Mouse (Mus musculus) liver, embryonic 14.5 days (tissue): ENCODE results near the gene Eipr1. TPM values are rescaled to one million over a fixed set of nuclear protein-coding genes. Genes with fewer than 3 reads are reported as not detected.

ENCODE experiments used
- ATAC-seq: fragments of 200-750 bp; cut with Nextera tagmentation; 2 replicates; pipeline ENCODE4 v1.8.0; 2017; ENCODE audit warnings: moderate number of reproducible peaks, mild to moderate bottlenecking, moderate library complexity; ENCODE audit not compliant: insufficient read depth
- DNase-seq, 3 experiments: peaks; one replicate each; pipeline ENCODE4 v3.0.0-alpha.2; 2012 to 2013; ENCODE audit warnings: low read depth in 3 of 3, low spot score in 3 of 3
- H3K27ac ChIP-seq: fragments of 300-500 bp; sonication (generic); 2 replicates; pipeline ENCODE4 v1.5.1; 2014; ENCODE audit warnings: moderate library complexity, mild to moderate bottlenecking, control low read depth, inconsistent platforms
- H3K27me3 ChIP-seq: fragments of 300-500 bp; sonication (generic); 2 replicates; pipeline ENCODE4 v1.6.1; 2014; ENCODE audit warnings: mild to moderate bottlenecking, low read length, moderate library complexity; ENCODE audit not compliant: control insufficient read depth, insufficient read depth
- H3K36me3 ChIP-seq: fragments of 300-500 bp; sonication (generic); replicated peaks from 2 replicates; pipeline ENCODE4 v1.6.1; 2014; ENCODE audit warnings: low read depth; ENCODE audit not compliant: control insufficient read depth, insufficient read depth
- H3K4me1 ChIP-seq, 2 experiments: fragments of 200-500 bp in 1 of 2; fragments of 300-500 bp in 1 of 2; sonication (generic) in 1 of 2; replicated peaks; 2 replicates each; pipeline ENCODE4 v1.6.1; 2012 to 2014; ENCODE audit warnings: antibody characterized with exemption in 1 of 2, inconsistent platforms in 1 of 2, low read length in 1 of 2; ENCODE audit not compliant: control insufficient read depth in 2 of 2, insufficient read depth in 2 of 2
- H3K4me2 ChIP-seq: fragments of 300-500 bp; sonication (generic); 2 replicates; pipeline ENCODE4 v1.6.1; 2014; ENCODE audit warnings: low read depth, mild to moderate bottlenecking, control low read depth, moderate library complexity
- H3K4me3 ChIP-seq, 2 experiments: fragments of 200-500 bp in 1 of 2; fragments of 300-500 bp in 1 of 2; sonication (generic) in 1 of 2; 2 replicates each; pipeline ENCODE4 v1.5.1; 2012 to 2014; ENCODE audit warnings: low read depth in 2 of 2, low read length in 2 of 2, mild to moderate bottlenecking in 2 of 2, control low read depth in 1 of 2, inconsistent platforms in 1 of 2, moderate library complexity in 1 of 2; ENCODE audit not compliant: insufficient read depth in 1 of 2
- H3K9ac ChIP-seq: fragments of 300-500 bp; sonication (generic); replicated peaks from 2 replicates; pipeline ENCODE4 v1.6.1; 2014; ENCODE audit warnings: mild to moderate bottlenecking, control low read depth, moderate library complexity
- H3K9me3 ChIP-seq: fragments of 300-500 bp; sonication (generic); 2 replicates; pipeline ENCODE4 v1.6.1; 2016; ENCODE audit warnings: low read length, mixed read lengths; ENCODE audit not compliant: control insufficient read depth
- CTCF ChIP-seq: IDR thresholded peaks from 2 replicates; pipeline ENCODE4 v1.5.1; 2016; ENCODE audit warnings: antibody characterized with exemption, low read depth, control low read depth
- EP300 ChIP-seq: IDR thresholded peaks from 2 replicates; pipeline ENCODE4 v1.6.1; 2016; ENCODE audit warnings: antibody characterized with exemption, low read depth
- WGBS: fragments of 180-500 bp; shearing (Covaris S2); extraction: QIAGEN DNeasy Blood & Tissue Kit; methylation state at CpG from one replicate; pipeline ENCODE4 v1.1.7; 2014; ENCODE audit not compliant: insufficient replicate concordance; 5-methylcytosine and 5-hydroxymethylcytosine counted together
- polyA plus RNA-seq, 2 experiments: library from polyadenylated mRNA; depleted of rRNA in 1 of 2; stranded (reverse) in 1 of 2; unstranded in 1 of 2; fragments of >200 nt; fragmentation: Nextera tagmentation in 1 of 2; extraction: Ambion mirVana in 1 of 2; gene quantifications; 2 replicates each; pipeline versions ENCODE4 v1.2.1 to v1.2.3; 2012 to 2014

The Eipr1 gene
- polyA plus RNA-seq, 2 experiments = 15.2 to 29.4 TPM

GRCm38 (mm10) chr12:28830471-28830870 lies 78.9 kb downstream of the Eipr1 start:
- no peaks in the 10 kb centered on the region for H3K36me3 ChIP-seq
- no peak overlapping the region for H3K9ac ChIP-seq
- 65% methylated on average over 3 of the region's 3 CpGs for WGBS
- H3K4me1 ChIP-seq = no peaks in the 10 kb centered on the region; a peak in 1 of 4 replicates
- no peak overlapping the region for H3K4me2 ChIP-seq
- ATAC-seq = no peak
- DNase-seq = no peak
- H3K4me3 ChIP-seq = no peak overlapping the region
- TF ChIP-seq EP300 (no peak), CTCF (no peak)
- no peak overlapping the region for H3K27ac ChIP-seq
- H3K27me3 ChIP-seq = no peaks in the 10 kb centered on the region
- no peaks in the 10 kb centered on the region for H3K9me3 ChIP-seq

GRCm38 (mm10) chr12:28831066-28831733 lies 79.6 kb downstream of the Eipr1 start:
- ATAC-seq = no peak
- DNase-seq = no peak

GRCm38 (mm10) chr12:28834266-28834665 lies 82.7 kb downstream of the Eipr1 start:
- H3K36me3 ChIP-seq = no peaks in the 10 kb centered on the region
- H3K27me3 ChIP-seq = no peaks in the 10 kb centered on the region
- H3K9ac ChIP-seq = no peak overlapping the region
- H3K9me3 ChIP-seq = no peaks in the 10 kb centered on the region
- no peak for TF ChIP-seq CTCF
- TF ChIP-seq EP300 = no peak
- H3K4me2 ChIP-seq = no peak overlapping the region
- no peaks in the 10 kb centered on the region; a peak in 1 of 4 replicates for H3K4me1 ChIP-seq
- ATAC-seq (no peak), DNase-seq (no peak)
- H3K4me3 ChIP-seq = no peak overlapping the region
- no peak overlapping the region for H3K27ac ChIP-seq
- WGBS = 67% methylated on average over 6 of the region's 6 CpGs

More at GRCm38 (mm10) chr12:28831066-28831733, 79.6 kb downstream of the Eipr1 start:
- Histone ChIP-seq H3K4me1 (no peaks in the 10 kb centered on the region; a peak in 1 of 4 replicates), H3K4me2 (no peak overlapping the region), H3K9ac (no peak overlapping the region), H3K27me3 (no peaks in the 10 kb centered on the region), H3K9me3 (no peaks in the 10 kb centered on the region), H3K36me3 (no peaks in the 10 kb centered on the region), H3K4me3 (no peak overlapping the region), H3K27ac (no peak overlapping the region)
- TF ChIP-seq CTCF (peak; percentile 79), EP300 (no peak)
- 46% methylated on average over 7 of the region's 7 CpGs for WGBS

GRCm38 (mm10) chr12:28835683-28836082 lies 84.1 kb downstream of the Eipr1 start:
- no peaks in the 10 kb centered on the region; a peak in 1 of 4 replicates for H3K4me1 ChIP-seq
- no peak overlapping the region for H3K4me2 ChIP-seq
- no peak overlapping the region for H3K4me3 ChIP-seq
- no peaks in the 10 kb centered on the region for H3K9me3 ChIP-seq
- ATAC-seq (no peak), DNase-seq (no peak)
- no peaks in the 10 kb centered on the region for H3K27me3 ChIP-seq
- H3K27ac ChIP-seq = no peak overlapping the region
- 75% methylated on average over 3 of the region's 3 CpGs for WGBS
- no peaks in the 10 kb centered on the region for H3K36me3 ChIP-seq
- TF ChIP-seq CTCF = no peak
- no peak for TF ChIP-seq EP300
- H3K9ac ChIP-seq = no peak overlapping the region

GRCm38 (mm10) chr12:28838268-28838667 lies 86.7 kb downstream of the Eipr1 start:
- H3K9ac ChIP-seq = no peak overlapping the region
- ATAC-seq (no peak), DNase-seq (no peak)
- 63% methylated on average over 4 of the region's 4 CpGs for WGBS
- H3K9me3 ChIP-seq = no peaks in the 10 kb centered on the region
- no peaks in the 10 kb centered on the region; a peak in 1 of 4 replicates for H3K4me1 ChIP-seq
- H3K4me2 ChIP-seq = no peak overlapping the region
- H3K4me3 ChIP-seq = no peak overlapping the region
- H3K27me3 ChIP-seq = no peaks in the 10 kb centered on the region
- no peak for TF ChIP-seq CTCF
- no peak for TF ChIP-seq EP300
- no peak overlapping the region for H3K27ac ChIP-seq
- no peaks in the 10 kb centered on the region for H3K36me3 ChIP-seq
